Comparison of ENCODE assay signal across 8 mouse cellular contexts in genomic region chr1:42491644-42492277, GRCm38 (mm10).
DNase-seq lines count a peak whose midpoint lies in the region; ATAC-seq and TF ChIP-seq lines count a peak whose summit lies in the region.

No protein-coding gene starts in this region.

- TF ChIP-seq CTCF in cortical plate, adult 2 months (IDR thresholded peaks at IDR 0.05; ENCODE audit: extremely low read depth, insufficient read depth, low read length): no peak
- TF ChIP-seq CTCF in small intestine, adult 2 months (IDR thresholded peaks at IDR 0.05; ENCODE audit: extremely low read depth, insufficient read length, insufficient replicate concordance, low read depth, low read length): no peak

- H3K4me1 ChIP-seq in cortical plate, adult 2 months (ENCODE audit: control insufficient read depth, insufficient read depth, low read length): 0 out of 2 replicates have a peak, but pooled peaks cover 1% of the 10 kb centered on the region
- H3K4me1 ChIP-seq in liver, embryonic 11.5 days (replicated peaks; ENCODE audit: control insufficient read depth, insufficient read depth, low read length): no peaks in the 10 kb centered on the region
- peaks cover 7% of the 10 kb centered on the region for H3K4me1 ChIP-seq in small intestine, adult 2 months (ENCODE audit: control insufficient read depth, insufficient read depth, insufficient read length, low read length)

- peak overlapping the region; percentile 53 for H3K4me2 ChIP-seq in liver, embryonic 11.5 days

- ATAC-seq in liver, embryonic 11.5 days (replicated peaks; ENCODE audit: low FRiP score): no peak
- no peak for ATAC-seq in activated CD4-positive, CD25-positive, alpha-beta regulatory T cell, adult 4 months

- TF ChIP-seq POLR2A in cortical plate, adult 2 months (IDR thresholded peaks at IDR 0.05; ENCODE audit: extremely low read depth, insufficient read depth, low read length): no peak
- no peak for TF ChIP-seq POLR2A in small intestine, adult 2 months (IDR thresholded peaks at IDR 0.05; ENCODE audit: low read depth, low read length)

- H3K9ac ChIP-seq in liver, embryonic 11.5 days (ENCODE audit: low read depth, low read length): no peak overlapping the region

- H3K9me3 ChIP-seq in liver, embryonic 11.5 days (ENCODE audit: control insufficient read depth, low read length): no peaks in the 10 kb centered on the region

- H3K27ac ChIP-seq in cortical plate, adult 2 months (ENCODE audit: insufficient read depth, low read length): no peak overlapping the region
- no peak overlapping the region for H3K27ac ChIP-seq in liver, embryonic 11.5 days (ENCODE audit: low read depth, low read length)
- no peak overlapping the region for H3K27ac ChIP-seq in small intestine, adult 2 months (ENCODE audit: insufficient read depth, low read depth, low read length)

- intact Hi-C loops in heart, postnatal 10 days (cut with DNase I): no loop called here

- peaks cover 13% of the 10 kb centered on the region for H3K27me3 ChIP-seq in liver, embryonic 11.5 days (replicated peaks; ENCODE audit: control insufficient read depth, insufficient read depth, low read length)
- no peaks in the 10 kb centered on the region for H3K27me3 ChIP-seq in small intestine, adult 2 months (ENCODE audit: control insufficient read depth, insufficient read depth, low read length)

- WGBS in liver, embryonic 11.5 days: 5% methylated on average over 35 of the region's 35 CpGs
- whole genome bisulfite sequencing in small intestine, adult 2 months: 3% methylated on average over 35 of the region's 35 CpGs

- H3K36me3 ChIP-seq in liver, embryonic 11.5 days (ENCODE audit: control insufficient read depth, insufficient read depth, low read length): no peaks in the 10 kb centered on the region
- no peaks in the 10 kb centered on the region for H3K36me3 ChIP-seq in small intestine, adult 2 months (ENCODE audit: control insufficient read depth, insufficient read depth, low read length)

- peak overlapping the region; percentile 17 for H3K4me3 ChIP-seq in cortical plate, adult 2 months (ENCODE audit: insufficient read depth, low read length)
- H3K4me3 ChIP-seq in liver, embryonic 11.5 days (ENCODE audit: low read depth, low read length): peak overlapping the region; percentile 13
- peak overlapping the region; percentile 54 for H3K4me3 ChIP-seq in small intestine, adult 2 months (ENCODE audit: low read depth, low read length)

- DNase-seq in kidney, adult 18-20 months: peak; percentile 31
- DNase-seq in kidney, adult 9 months: no peak
- DNase-seq in heart, postnatal 10 days: peak; percentile 20 to 22
- DNase-seq in liver, embryonic 11.5 days (ENCODE audit: low spot score): peak; percentile 37
- DNase-seq in ovary, postnatal 10 days (ENCODE audit: low spot score): no peak

Comparison
In these comparisons a context has a peak if more than half of its experiments do, and no peak if none do; other contexts are left out.
1. DNase-seq: peak in kidney, adult 18-20 months (single experiment), heart, postnatal 10 days (2 of 2) and liver, embryonic 11.5 days (single experiment); none in kidney, adult 9 months (single experiment) and ovary, postnatal 10 days (single experiment).
2. Peak in every context shown above with its lines, with median percentiles within 50 percentile points of each other: H3K4me3 ChIP-seq.